Mouse (Mus musculus) heart, embryonic 15.5 days (tissue): ENCODE results near the gene Smok2b. TPM values are rescaled to one million over a fixed set of nuclear protein-coding genes. Genes with fewer than 3 reads are reported as not detected.
"Not testable (repeated sequence)": the region's sequence is repeated elsewhere in the genome, so short reads cannot be mapped to it uniquely, and the experiment has no call there.

Source experiments
- ATAC-seq: fragments of 200-750 bp; cut with Nextera tagmentation; replicated peaks from 2 replicates; pipeline ENCODE4 v1.8.0; 2017; ENCODE audit warnings: low read depth, moderate TSS enrichment; ENCODE audit not compliant: insufficient number of reproducible peaks, insufficient read depth, low FRiP score
- H3K27ac ChIP-seq: fragments of 300-500 bp; sonication (generic); 2 replicates; pipeline ENCODE4 v1.5.1; 2015; ENCODE audit warnings: mild to moderate bottlenecking, inconsistent platforms
- H3K27me3 ChIP-seq: fragments of 300-500 bp; sonication (generic); 2 replicates; pipeline ENCODE4 v1.6.1; 2015; ENCODE audit warnings: inconsistent platforms
- H3K36me3 ChIP-seq: fragments of 300-500 bp; sonication (generic); 2 replicates; pipeline ENCODE4 v1.6.1; 2015; ENCODE audit warnings: mild to moderate bottlenecking, inconsistent platforms
- H3K4me1 ChIP-seq: fragments of 300-500 bp; sonication (generic); replicated peaks from 2 replicates; pipeline ENCODE4 v1.6.1; 2015; ENCODE audit warnings: inconsistent platforms
- H3K4me2 ChIP-seq: fragments of 300-500 bp; sonication (generic); 2 replicates; pipeline ENCODE4 v1.6.1; 2015; ENCODE audit warnings: inconsistent platforms, mild to moderate bottlenecking, moderate library complexity
- H3K4me3 ChIP-seq: fragments of 300-500 bp; sonication (generic); 2 replicates; pipeline ENCODE4 v1.5.1; 2015; ENCODE audit warnings: mild to moderate bottlenecking, inconsistent platforms
- H3K9ac ChIP-seq: fragments of 300-500 bp; sonication (generic); 2 replicates; pipeline ENCODE4 v1.6.1; 2015; ENCODE audit warnings: mild to moderate bottlenecking, inconsistent platforms
- H3K9me3 ChIP-seq: fragments of 300-500 bp; sonication (generic); replicated peaks from 2 replicates; pipeline ENCODE4 v1.6.1; 2016; ENCODE audit warnings: inconsistent platforms
- WGBS: fragments of 180-500 bp; shearing (Covaris S2); methylation state at CpG from one replicate; pipeline ENCODE4 v1.1.7; 2015; ENCODE audit warnings: mixed read lengths; 5-methylcytosine and 5-hydroxymethylcytosine counted together
- polyA plus RNA-seq: library from polyadenylated mRNA; unstranded; fragments of >200 nt; fragmentation: Nextera tagmentation; extraction: Ambion mirVana; gene quantifications from 2 replicates; pipeline ENCODE4 v1.2.1, GENCODE M21; 2015

Smok2b gene
- polyA plus RNA-seq, 1 experiment from 2014 or later, result not detected

GRCm38 (mm10) chr17:13254786-13255185, 24.7 kb downstream of the Smok2b start:
- not testable (repeated sequence) for H3K4me1 ChIP-seq, H3K4me2 ChIP-seq, H3K27ac ChIP-seq, H3K4me3 ChIP-seq, H3K27me3 ChIP-seq, H3K9ac ChIP-seq, H3K9me3 ChIP-seq, H3K36me3 ChIP-seq
- ATAC-seq, result 0 out of 2 replicates have a peak, but pooled peaks have one; percentile 19
- 38% methylated on average over 1 of the region's 5 CpGs for WGBS

Other genes starting within 250 kb of the Smok2b start
- gene Wtap, start 236.1 kb upstream of the Smok2b start, polyA plus RNA-seq, result 73.4 and 76.1 TPM in 2 replicates
- 376 and 436 TPM in 2 replicates for gene Sod2, start 223.4 kb upstream of the Smok2b start, polyA plus RNA-seq
- gene Gpr31b, start 178.0 kb upstream of the Smok2b start, polyA plus RNA-seq, result 0.22 TPM in 1 of 2 replicates, not detected in the other
- gene Tcp10b, start 169.2 kb upstream of the Smok2b start, polyA plus RNA-seq, result 0.05 TPM in 1 of 2 replicates, not detected in the other
- gene Unc93a, start 98.4 kb upstream of the Smok2b start, polyA plus RNA-seq, result not detected in 2 replicates
- not detected in 2 replicates for gene Smok2a, start 9.1 kb upstream of the Smok2b start, polyA plus RNA-seq
- not detected in 2 replicates for gene Tcp10c, start 124.3 kb downstream of the Smok2b start, polyA plus RNA-seq